Mouse (Mus musculus): ENCODE measurements around the gene Cfap65.

GRCm38 (mm10) chr1:74935402-74935801 lies at the start of gene Cfap65:
- no peak for TF ChIP-seq CTCF (IDR thresholded peaks at IDR 0.05; ENCODE audit: low read depth)
- TF ChIP-seq EP300 (IDR thresholded peaks at IDR 0.05; ENCODE audit: low read depth) = no peak
